Comparison of ENCODE assay signal across 8 mouse cellular contexts in genomic region chr16:45743591-45744144, GRCm38 (mm10). TPM values are rescaled to one million over a fixed set of nuclear protein-coding genes. Genes with fewer than 3 reads are reported as not detected.
DNase-seq lines count a peak whose midpoint lies in the region; ATAC-seq and TF ChIP-seq lines count a peak whose summit lies in the region.

No protein-coding gene starts in this region.

- no peak for TF ChIP-seq POLR2A in embryonic fibroblast, embryonic 13.5 days (IDR thresholded peaks at IDR 0.05; ENCODE audit: low read depth, low read length)

- peaks cover 17% of the 10 kb centered on the region for H3K4me1 ChIP-seq in heart, embryonic 10.5 days
- H3K4me1 ChIP-seq in embryonic fibroblast, embryonic 13.5 days (ENCODE audit: control insufficient read depth, insufficient read depth, low read length), result no peaks in the 10 kb centered on the region
- peaks cover 13% of the 10 kb centered on the region for H3K4me1 ChIP-seq in liver, embryonic 11.5 days (replicated peaks; ENCODE audit: control insufficient read depth, insufficient read depth, low read length)

- ATAC-seq in liver, embryonic 11.5 days (replicated peaks; ENCODE audit: low FRiP score), result no peak

- H3K27ac ChIP-seq in heart, embryonic 10.5 days, result peak overlapping the region; percentile 98
- H3K27ac ChIP-seq in embryonic fibroblast, embryonic 13.5 days (ENCODE audit: insufficient read depth, low read length), result peak overlapping the region; percentile 37
- no peak overlapping the region for H3K27ac ChIP-seq in liver, embryonic 11.5 days (ENCODE audit: low read depth, low read length)

- H3K27me3 ChIP-seq in heart, embryonic 10.5 days (ENCODE audit: insufficient read depth, poor library complexity, severe bottlenecking), result no peaks in the 10 kb centered on the region
- H3K27me3 ChIP-seq in liver, embryonic 11.5 days (replicated peaks; ENCODE audit: control insufficient read depth, insufficient read depth, low read length), result no peaks in the 10 kb centered on the region

- WGBS in heart, embryonic 10.5 days, result 70% methylated on average over 4 of the region's 4 CpGs
- WGBS in liver, embryonic 11.5 days, result 74% methylated on average over 4 of the region's 4 CpGs

- H3K4me2 ChIP-seq in liver, embryonic 11.5 days, result peak overlapping the region; percentile 67; the same call in 1 of the 2 replicates

- H3K4me3 ChIP-seq in heart, embryonic 10.5 days, result peak overlapping the region; percentile 83; the same call in 1 of the 2 replicates
- H3K4me3 ChIP-seq in embryonic fibroblast, embryonic 13.5 days (ENCODE audit: insufficient read depth, low read length), result peak overlapping the region; percentile 37; the same call in 1 of the 2 replicates
- no peak overlapping the region; the same call in 1 of the 2 replicates for H3K4me3 ChIP-seq in liver, embryonic 11.5 days (ENCODE audit: low read depth, low read length)

- H3K9me3 ChIP-seq in heart, embryonic 10.5 days, result no peaks in the 10 kb centered on the region
- H3K9me3 ChIP-seq in liver, embryonic 11.5 days (ENCODE audit: control insufficient read depth, low read length), result no peaks in the 10 kb centered on the region

- DNase-seq in heart, embryonic 10.5 days (ENCODE audit: low spot score), result no peak
- DNase-seq in heart, postnatal 4 days, result no peak
- DNase-seq in A20 (ENCODE audit: low read depth, low spot score), result peak; percentile 37
- DNase-seq in liver, embryonic 11.5 days (ENCODE audit: low spot score), result no peak
- no peak for DNase-seq in adrenal gland, adult 18-20 months (ENCODE audit: low spot score in 2 of 2)
- no peak for DNase-seq in urinary bladder, adult 2 months (ENCODE audit: low spot score)
- DNase-seq in left cerebral cortex, adult 8-10 months (ENCODE audit: low spot score in 2 of 2), result no peak

- H3K9ac ChIP-seq in liver, embryonic 11.5 days (ENCODE audit: low read depth, low read length), result no peak overlapping the region

- no peak for TF ChIP-seq CTCF in embryonic fibroblast, embryonic 13.5 days (IDR thresholded peaks at IDR 0.05; ENCODE audit: borderline replicate concordance, insufficient read depth, low read length)

- peaks cover 16% of the 10 kb centered on the region for H3K36me3 ChIP-seq in heart, embryonic 10.5 days
- H3K36me3 ChIP-seq in liver, embryonic 11.5 days (ENCODE audit: control insufficient read depth, insufficient read depth, low read length), result no peaks in the 10 kb centered on the region

RNA-seq across cellular contexts. Expression of gene Abhd10, which starts 0.9 kb away (rescaled TPM):
- 31.4 and 34.1 TPM in 2 replicates for polyA plus RNA-seq in heart, embryonic 10.5 days (2016; fragmentation: Nextera tagmentation; extraction: Ambion mirVana)
- total RNA-seq in heart, postnatal 4 days (2021), result 10 to 100 TPM; 23.1 to 26.9 TPM
- 19.2 and 25.2 TPM in 2 replicates for polyA plus RNA-seq in embryonic fibroblast, embryonic 13.5 days (2011; ENCODE audit: insufficient read length, low read depth, missing spikeins)
- 28.3 and 30.7 TPM in 2 replicates for polyA plus RNA-seq in liver, embryonic 11.5 days (2014; fragmentation: Nextera tagmentation; extraction: Ambion mirVana)
- 10 to 100 TPM; 14.2 to 27.5 TPM for total RNA-seq in adrenal gland, adult 18-20 months (2021)
- 19.8 and 22.0 TPM in 2 replicates for polyA plus RNA-seq in urinary bladder, adult 2 months (2012; rRNA removed)
- 10 to 100 TPM; 18.8 to 25.5 (median 25.4) TPM for total RNA-seq in left cerebral cortex, adult 8-10 months (2022)

RNA-seq across cellular contexts. Expression of gene Tagln3, which starts 19.3 kb away (rescaled TPM):
- polyA plus RNA-seq in heart, embryonic 10.5 days (2016; fragmentation: Nextera tagmentation; extraction: Ambion mirVana), result 23.3 and 24.1 TPM in 2 replicates
- under 1 TPM; 0.43 to 0.57 TPM for total RNA-seq in heart, postnatal 4 days (2021)
- polyA plus RNA-seq in embryonic fibroblast, embryonic 13.5 days (2011; ENCODE audit: insufficient read length, low read depth, missing spikeins), result 1.7 TPM in 2 replicates
- 4.1 and 5.4 TPM in 2 replicates for polyA plus RNA-seq in liver, embryonic 11.5 days (2014; fragmentation: Nextera tagmentation; extraction: Ambion mirVana)
- 1 to 10 TPM; 3.4 to 4.8 TPM for total RNA-seq in adrenal gland, adult 18-20 months (2021)
- 1.4 and 2.0 TPM in 2 replicates for polyA plus RNA-seq in urinary bladder, adult 2 months (2012; rRNA removed)
- total RNA-seq in left cerebral cortex, adult 8-10 months (2022), result 100 to 1,000 TPM; 282 to 335 (median 308) TPM

RNA-seq across cellular contexts. Expression of gene Tmprss7, which starts 50.2 kb away (rescaled TPM):
- polyA plus RNA-seq in heart, embryonic 10.5 days (2016; fragmentation: Nextera tagmentation; extraction: Ambion mirVana), result 0.12 TPM in 1 of 2 replicates, not detected in the other
- not detected for total RNA-seq in heart, postnatal 4 days (2021)
- 0.25 TPM in 1 of 2 replicates, not detected in the other for polyA plus RNA-seq in embryonic fibroblast, embryonic 13.5 days (2011; ENCODE audit: insufficient read length, low read depth, missing spikeins)
- 0.63 and 0.84 TPM in 2 replicates for polyA plus RNA-seq in liver, embryonic 11.5 days (2014; fragmentation: Nextera tagmentation; extraction: Ambion mirVana)
- under 1 TPM; 0.17 to 0.26 TPM for total RNA-seq in adrenal gland, adult 18-20 months (2021)
- polyA plus RNA-seq in urinary bladder, adult 2 months (2012; rRNA removed), result 0.04 and 0.22 TPM in 2 replicates
- 1 to 10 TPM; 1.3 to 3.3 (median 1.8) TPM for total RNA-seq in left cerebral cortex, adult 8-10 months (2022)
